Mouse (Mus musculus): ENCODE results near the gene Fbxo2. TPM values are rescaled to one million over a fixed set of nuclear protein-coding genes. Genes with fewer than 3 reads are reported as not detected.
"Not testable (repeated sequence)": the region's sequence is repeated elsewhere in the genome, so short reads cannot be mapped to it uniquely, and the experiment has no call there.

Gene Fbxo2
- 3.3 and 3.9 TPM in 2 replicates for total RNA-seq (2021)
- long read RNA-seq, experiment 1, transcript Fbxo2-201 (6 exons, 1,288 nt): major isoform, 6 of 6 reads
- long read RNA-seq, experiment 1, partial matches to known transcripts: 0 of 6 reads
- long read RNA-seq, experiment 1, other reads (novel, unspliced or antisense): 0 of 6 reads
- long read RNA-seq, experiment 2, partial matches to known transcripts: 0 of 5 reads
- long read RNA-seq, experiment 2, other reads (novel, unspliced or antisense): 1 of 5 reads

DNA sequence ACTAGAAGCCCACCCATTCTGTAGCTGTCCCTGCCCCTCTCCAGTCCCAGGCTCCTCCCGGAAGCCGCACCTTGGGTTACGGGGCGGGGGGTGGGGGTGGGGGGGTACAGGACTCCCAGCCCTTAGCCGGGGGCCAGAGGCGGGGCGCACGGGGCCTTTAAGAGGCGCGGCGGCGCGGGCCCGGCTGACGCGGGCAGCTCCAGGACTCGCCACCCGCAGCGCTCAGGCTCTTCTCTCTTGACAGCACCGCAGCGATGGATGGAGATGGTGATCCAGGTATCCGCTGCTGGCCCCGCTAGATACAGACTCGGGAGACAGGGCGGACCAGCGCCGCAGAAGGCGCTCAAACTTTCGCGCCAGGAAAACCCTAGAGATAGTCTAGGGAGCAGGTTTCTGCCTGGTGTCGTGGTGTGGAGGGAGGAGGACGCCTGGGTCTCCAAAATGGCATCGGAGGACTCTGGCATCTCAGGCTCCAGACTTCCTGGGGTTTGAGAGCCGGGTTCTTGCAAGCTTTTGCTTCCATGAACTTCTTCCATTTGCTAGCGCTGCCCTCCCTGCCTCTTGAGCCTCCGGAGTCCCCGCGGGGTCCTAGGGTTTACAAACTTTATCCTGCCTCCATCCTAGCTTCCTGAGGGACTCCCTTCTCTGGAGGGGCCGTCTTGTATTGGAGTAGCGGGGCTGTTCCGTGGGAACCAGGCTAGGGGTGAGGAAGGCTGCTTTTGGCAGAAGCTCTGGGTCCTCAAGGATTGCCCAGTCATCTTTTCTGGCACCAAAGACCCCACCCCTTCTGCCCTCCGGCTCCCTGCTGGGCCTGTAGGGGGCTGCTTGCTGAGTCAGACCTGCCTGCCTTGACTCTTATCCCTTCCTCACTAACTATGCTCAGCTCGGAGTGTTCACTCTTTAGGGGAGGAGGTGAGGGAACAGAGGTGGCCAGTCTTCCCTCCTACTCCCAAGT is at the start of gene Fbxo2, which contains the start of gene Fbxo44:
Gene Fbxo2, plus strand, starts transcription at position 186 of the 955 bp plus-strand sequence.
Gene Fbxo44, minus strand, starts transcription at position 47 of the 955 bp plus-strand sequence.
- DNase-seq: peak; percentile 57

DNA sequence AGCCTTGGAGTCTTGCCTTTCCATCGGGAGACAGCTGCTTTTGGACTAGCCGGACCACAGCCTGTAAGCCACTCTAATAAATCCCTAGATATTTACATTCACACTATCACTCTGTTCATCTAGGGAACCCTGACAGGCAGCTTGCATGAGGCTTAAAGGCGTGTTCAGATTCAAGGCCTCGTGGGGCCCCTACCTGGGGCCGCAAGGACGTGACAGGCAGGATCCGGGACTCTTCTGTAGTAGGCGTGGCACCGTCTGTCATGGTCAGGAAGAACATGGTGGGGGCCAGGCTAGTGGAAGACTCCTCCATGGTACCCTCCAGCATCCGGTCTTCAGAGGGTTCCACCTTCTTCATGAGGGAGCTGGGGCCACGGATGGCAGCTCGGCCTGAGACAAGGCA is 47.9 kb upstream of the Fbxo2 start:
- no peak for DNase-seq

DNA sequence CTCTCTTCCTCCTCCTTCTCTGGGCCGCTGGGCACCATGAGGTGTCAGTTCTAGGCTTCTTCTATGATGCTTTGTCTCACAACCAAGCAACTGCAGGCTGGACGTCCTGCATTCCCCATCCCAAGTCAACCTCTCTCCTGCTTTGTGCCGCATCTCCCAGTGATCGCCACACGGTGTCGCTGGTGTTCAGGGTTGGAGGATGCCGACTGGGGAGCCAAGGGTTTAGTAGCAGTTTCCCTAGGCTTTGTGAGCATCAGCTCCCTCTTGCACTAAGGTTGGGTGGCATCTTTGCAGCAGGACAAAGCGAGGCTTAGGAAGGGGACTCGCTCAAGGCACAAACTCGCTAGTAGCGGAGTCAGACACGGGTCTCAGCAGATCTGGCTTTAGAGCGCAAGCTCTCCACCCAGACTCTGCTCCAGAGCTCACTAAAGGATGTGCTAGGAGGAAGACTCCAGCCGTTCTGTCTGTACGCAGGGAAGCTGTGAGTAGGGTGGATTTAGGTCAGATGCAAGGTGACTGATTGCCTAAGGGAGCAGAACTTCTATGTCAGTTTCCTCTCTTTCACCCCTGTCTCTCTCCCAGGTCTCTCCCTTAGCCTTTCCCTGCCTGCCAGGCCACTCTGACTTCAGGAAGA is 45.5 kb upstream of the Fbxo2 start:
- DNase-seq: peak; percentile 92

DNA sequence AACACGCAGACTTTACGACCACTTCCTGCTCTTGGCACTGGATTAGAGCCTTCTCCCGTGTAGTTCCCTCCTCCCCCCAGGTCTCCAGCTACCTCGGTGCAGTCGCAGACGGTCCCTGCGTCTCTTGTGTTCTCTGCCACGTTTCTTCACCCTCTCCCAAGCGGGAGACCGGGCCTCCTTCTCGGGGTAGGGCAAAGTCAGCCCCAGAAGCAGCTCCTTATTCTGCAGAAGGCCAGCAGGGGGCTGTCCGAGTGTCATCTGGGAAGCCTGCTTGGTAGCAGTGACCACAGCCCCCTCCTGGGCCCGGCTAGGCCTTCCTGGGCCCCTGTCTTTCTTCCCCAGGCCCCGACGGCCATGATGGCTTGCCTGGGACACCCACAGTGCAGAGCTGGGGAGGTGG is 45.0 kb upstream of the Fbxo2 start:
- DNase-seq: peak; percentile 54

DNA sequence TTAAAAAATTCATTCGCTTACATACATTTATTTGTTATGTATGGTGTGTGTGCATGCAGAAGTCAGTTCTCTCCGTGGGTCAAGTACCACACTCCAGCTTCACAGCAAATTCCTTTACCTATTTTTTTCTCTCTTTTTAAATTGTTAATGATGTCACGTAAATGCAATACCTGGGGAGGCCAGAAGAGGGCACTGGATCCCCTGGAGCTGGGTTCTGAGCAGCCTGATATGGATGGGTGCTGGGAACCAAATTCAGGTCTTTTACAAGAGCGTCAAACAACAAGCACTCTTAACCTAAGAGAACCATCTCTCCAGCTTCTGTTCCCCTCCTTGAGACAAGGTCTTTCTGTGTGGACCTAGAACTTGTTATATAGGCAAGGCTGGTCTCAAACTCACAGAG is 43.8 kb upstream of the Fbxo2 start:
- no peak for DNase-seq

DNA sequence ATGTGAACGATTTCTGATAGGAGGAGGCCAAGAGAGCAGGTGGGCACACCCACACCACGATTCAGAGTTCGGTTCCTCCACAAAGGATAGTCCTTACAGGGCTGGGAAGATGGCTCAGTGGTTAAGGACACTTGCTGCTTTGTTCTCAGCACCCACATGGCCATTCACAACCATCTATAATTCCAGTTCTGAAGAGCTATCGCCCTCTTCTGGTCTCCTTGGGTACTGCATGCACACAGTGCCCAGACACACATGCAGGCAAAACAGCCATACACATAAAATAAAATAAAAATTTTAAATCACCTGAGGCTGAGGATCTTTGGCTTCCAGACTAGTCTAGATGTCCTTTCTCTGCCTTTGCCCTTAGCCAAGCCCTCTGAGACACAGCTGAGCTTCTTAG is 43.0 kb upstream of the Fbxo2 start:
- no peak for DNase-seq

DNA sequence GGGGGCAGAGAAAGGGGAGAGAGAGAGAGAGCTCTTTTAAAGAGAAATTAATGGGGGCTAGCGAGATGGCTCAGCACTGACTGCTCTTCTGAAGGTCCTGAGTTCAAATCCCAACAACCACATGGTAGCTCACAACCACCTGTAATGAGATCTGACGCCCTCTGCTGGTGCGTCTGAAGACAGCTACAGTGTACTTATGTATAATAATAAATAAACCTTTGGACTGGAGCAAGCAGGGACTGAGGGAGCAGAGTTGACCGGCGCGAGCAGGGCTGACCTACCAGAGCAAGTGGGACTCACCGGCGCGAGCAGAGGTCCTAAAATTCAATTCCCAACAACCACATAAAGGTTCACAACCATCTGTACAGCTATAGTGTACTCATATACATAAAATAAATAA is 40.8 kb upstream of the Fbxo2 start:
- not testable (repeated sequence) for DNase-seq

DNA sequence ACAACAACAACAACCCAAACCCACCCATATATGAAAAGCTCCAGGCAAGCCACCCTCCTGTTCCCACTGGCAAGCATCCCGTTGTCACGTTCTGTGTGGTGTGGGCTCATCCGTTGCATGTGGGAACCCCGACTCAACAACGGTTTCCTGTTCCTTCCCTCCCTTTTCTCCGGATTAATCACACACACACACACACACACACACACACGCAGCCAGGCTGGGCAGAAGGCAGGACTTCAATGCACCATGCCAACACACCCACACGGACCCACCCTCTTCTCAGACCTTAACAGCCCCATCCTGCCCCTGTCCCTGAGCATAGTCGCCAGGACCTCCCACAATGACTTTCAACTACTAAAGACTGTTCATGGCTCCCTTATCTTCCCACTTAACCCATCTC is 39.9 kb upstream of the Fbxo2 start:
- no peak for DNase-seq

DNA sequence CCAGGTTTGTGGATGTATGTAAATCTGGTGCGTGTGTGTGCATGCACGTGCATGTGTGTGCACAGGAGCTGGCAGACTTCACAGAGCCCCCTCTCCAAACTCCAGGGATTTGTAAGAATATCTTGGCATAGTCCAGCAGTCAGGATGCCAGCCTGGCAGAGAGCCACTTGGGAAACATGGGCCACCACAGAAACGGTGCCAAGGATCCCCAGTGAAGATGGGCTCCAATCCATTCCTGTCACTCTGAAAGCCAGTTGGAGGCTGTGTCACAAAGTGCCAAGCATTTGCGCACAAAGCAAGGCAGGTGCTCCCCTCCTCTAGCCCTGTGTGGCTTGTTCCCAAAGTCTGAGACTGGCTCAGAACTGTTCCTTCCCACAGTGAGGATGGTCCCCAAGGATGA is 39.1 kb upstream of the Fbxo2 start:
- no peak for DNase-seq

DNA sequence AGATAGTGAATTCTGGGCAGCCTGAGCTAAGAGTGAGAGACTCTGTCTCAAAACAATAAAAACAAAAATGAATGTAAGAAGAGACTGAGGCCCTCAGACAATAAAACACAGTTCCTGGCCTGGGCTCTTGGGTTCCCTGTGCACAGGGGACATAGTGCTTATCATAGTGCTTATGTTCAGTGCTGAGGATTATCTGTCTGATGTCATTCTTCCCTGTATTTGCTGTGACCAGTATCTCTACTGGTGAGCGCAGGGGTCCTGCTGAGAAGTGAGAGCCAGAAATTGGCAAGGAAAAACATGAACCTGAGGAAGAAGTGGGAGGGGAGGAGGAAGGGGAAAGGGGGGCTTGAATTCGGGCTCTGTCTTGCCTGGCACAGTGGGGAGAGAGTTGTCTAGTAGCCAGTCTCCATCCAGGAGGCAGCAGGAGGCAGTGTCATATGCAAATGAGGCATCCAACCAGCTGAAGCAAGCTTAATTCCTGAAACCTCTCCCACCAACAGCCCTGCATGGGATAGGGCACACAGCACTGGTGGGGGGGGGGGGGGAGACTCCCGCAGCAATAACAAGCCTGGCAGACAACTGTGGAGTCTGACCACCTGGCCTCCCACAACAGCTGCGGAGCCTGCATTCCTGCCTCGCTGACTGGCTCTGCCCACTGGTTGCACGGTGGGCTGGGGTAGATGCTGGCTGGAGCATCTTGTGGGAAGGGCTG is 38.3 kb upstream of the Fbxo2 start:
- DNase-seq: no peak

DNA sequence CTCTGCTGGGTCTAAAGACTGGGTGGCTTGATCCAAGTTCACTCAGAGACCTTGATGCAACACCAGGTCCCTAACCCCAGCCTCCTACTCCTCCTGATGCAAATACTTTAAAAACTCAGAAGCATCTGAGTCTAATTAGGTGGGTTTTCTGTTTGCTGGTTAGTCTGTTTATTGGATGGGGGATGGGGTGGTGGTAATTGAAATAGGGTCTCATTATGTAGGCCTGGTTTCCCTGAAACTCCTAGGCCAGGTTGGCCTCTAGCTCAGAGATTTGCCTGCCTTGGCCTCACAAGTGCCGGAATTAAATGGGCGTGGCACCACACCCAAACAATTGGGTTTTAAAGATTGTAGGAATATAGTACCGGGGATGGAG is 37.7 kb upstream of the Fbxo2 start:
- DNase-seq: no peak

DNA sequence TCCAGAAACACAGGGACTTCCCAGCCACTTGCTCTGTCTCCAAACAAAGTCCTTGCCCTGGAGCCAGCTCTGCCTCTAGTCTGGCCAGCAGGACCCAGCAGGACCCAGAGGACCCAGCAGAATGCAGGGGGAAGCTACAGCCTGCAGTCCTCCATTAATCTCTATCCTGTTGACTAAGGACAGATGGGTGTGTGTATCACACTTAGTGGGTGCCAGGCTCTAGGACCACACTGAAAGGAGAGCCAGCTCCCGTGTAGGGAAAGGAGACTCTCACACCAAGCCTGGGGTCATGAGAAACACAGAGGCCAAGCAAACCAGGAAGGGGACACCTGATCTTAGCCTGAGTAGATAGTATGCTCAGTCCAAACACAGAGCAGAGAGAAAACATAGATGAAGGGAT is 32.2 kb upstream of the Fbxo2 start:
- DNase-seq: no peak

DNA sequence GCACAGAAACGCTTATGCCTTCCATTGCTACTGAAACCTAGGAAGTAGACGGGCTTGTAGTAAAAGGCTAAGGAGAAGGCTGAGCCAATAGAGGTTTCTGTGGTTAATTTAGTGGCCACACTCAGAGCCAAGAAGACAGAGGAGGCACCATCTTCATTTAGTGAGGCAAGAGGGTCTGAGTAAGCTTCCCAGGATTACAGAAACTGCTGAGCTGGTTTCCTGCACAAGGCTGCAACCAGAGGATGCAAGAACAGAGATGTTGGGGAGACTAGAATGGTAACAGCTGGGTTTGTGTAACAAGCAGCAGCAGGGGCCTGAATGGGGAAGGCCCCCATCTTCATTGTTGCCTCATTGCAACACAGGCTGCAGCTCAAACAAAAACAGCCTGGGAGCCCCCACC is 31.7 kb upstream of the Fbxo2 start:
- DNase-seq: no peak

DNA sequence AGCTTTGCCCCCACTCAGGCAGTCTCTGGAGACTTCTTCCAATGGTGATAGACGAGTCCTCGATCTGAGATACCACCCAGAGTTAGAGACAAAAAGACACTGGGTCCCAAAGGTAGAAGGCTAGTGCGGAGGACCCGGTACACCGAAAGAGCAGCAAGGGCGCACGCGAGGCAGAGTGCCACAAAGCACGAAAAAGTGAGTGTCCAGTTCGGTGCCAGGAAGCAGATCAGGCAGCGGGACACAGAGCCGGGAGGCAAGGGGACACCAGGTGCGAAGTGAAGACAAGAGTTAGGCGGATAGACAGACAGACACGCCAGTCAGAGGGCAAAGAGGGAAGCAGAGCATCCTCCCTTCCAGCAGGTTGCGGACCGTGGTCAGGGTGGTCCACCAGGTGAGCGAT is 30.3 kb upstream of the Fbxo2 start, which contains the start of gene Mad2l2:
Gene Mad2l2, plus strand, starts transcription at position 252 of the 400 bp plus-strand sequence.
- DNase-seq: no peak

DNA sequence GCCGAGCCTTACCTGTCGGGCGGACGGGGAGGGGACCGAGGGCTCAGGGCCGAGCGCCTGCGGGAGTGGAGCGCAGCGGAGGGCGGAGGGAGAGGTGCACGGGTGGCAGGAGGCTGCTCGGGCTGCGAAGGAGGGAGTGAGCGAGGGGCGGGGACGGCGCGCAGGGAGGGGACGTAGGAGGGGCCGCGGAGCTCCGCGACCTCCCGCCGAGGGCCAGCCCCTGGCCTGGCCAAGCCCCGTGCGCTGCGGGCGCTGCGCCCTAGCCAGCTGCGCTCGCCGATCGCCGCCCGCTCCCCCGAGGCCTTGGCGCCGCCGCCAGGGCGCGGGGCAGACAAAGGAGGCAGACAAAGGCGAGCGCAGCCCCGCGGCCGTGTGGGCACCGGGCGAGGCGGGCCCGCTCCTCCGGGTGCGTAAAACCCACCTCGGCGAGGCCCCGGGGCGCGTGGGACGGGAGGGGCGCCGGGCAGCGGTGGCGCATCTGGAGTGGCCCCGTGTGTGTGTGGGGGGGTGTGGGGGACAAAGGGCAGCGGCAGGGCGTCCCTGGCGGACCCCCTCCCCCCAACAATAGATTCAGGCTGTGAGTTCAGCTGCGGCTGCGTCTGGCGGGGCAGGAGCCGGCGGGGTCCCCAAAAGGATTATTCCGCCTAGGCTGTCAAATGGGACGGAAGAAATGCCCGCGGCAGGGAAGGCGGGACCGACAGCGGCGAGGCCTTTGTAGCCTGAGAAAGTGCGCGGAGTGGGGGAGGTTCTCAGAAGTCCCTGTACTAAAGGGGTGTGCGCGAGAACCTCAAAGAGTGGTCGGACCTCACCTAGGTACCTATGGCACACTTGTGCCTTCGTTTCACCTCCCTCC is 29.6 kb upstream of the Fbxo2 start, which contains the start of gene Draxin:
Gene Draxin, minus strand, starts transcription at position 138 of the 853 bp plus-strand sequence.
- DNase-seq: peak; percentile 69

DNA sequence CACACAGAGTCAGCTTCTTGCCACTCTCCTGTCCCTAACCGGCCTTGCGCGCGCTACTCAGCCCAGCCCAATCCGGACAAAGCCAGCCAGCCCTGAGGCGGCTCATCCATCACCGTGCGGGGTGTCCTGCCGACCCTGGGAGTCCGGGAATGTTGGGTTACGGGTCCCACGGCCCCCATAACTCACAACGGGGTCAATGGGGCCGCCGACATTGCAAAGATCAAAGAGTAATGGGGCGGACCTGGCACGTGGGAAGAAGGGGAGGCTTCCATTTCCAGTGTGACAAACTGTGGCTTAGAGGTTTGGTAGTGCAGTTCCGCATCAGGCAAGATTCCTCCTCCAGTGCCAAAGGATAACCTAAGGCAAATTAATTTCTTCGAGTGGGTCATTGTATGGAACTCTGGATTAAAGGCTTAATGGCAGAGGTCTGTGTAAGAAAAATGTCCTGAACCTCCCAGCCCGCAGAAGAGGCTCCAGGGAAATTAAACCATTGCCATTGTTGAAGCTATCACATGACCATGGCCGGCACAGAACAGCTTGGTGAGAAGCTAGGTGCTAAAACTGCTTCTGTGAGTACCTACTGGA is 28.8 kb upstream of the Fbxo2 start:
- DNase-seq: peak; percentile 56

DNA sequence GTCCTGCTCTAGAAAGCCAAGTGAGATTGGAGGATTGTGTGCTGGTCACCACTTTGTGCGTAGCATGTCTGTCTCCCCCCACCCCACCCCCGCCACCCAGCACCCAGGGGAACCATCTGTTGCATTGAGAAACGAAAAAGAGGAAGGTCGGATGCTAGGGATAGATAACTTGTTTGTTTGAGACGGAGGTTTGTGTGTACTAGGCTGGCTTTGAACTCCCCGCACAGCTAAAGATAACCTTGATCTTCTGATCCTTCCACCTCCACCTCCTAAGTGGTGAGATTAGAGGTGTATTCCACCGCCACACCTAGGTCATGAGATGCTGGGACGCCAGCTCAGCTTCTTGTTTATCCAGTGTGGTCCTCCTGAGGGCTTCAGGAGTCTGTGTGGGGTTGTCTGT is 25.4 kb upstream of the Fbxo2 start:
- no peak for DNase-seq

DNA sequence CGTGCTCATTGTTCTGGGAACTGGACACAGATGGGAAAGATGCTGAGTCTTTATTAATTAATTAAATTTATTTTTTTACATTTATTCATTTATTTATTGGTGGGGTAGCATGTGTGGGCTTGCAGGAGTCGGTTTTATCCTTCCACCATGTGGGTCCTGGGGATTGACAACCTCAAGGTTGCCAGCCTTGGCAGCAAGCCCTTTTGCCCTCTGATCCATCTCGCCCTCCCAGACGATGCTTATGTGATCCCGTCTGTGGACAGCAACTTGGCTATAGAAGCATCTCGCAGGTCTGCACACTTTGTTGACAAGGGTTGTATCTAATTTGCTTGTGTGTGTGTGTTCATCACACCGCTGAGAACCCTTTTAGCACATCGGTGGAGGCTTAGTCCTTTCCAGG is 22.9 kb upstream of the Fbxo2 start:
- DNase-seq: no peak

DNA sequence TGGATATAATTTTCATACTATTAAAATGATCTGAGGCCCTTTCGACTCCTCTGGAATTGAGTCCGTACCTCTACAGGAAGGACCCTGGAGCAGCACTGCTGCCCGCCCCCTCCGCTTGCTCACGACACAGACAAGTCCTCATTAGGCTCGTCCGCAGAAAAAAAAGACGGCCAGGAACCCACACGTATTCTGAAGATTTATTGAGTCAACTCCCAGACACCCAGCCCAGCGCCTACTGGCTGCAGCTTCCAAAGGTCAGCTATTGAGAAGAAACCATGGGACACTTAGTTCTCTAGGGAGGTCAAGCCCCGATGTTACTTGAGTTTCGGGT is 20.7 kb upstream of the Fbxo2 start:
- DNase-seq: no peak

DNA sequence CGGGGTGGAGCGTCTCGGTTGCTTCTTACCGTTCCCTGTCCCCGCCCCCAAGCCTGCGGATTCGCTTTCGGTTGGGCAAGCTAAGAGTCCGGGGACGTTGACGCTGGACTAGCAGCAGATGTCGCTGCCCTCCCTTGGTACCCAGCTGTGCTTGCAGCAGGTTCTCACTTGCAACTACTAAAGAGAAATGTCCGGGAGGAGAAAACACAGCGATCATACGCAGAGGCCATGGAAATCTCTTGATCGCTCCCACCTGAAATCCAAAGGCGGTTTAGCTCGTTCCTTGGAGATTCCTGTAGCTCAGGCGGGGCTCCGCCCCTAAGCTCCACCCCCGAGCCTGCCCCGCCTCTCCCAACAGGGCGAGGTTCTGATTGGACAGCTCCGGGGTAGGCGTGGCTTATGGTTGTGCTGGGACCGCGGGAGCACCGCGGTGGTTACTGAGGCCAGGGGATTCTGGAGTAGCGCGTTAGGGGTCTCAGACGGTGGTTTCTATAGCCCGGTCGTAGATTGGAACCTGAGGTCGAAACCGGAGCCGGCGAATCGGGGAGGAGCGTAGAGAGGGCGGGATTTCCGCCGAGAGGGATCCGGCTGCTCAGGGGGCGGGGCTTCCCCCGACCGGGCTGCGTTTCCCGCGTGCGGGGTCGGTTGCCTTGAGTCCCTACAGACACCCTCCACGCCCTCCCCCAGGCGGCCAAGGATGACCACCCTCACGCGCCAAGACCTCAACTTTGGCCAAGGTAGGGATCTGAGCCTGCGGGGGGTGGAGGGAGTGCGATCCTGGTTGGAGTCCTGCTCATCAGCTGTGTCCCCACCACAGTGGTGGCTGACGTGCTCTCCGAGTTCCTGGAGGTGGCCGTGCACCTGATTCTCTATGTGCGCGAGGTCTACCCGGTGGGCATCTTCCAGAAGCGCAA is 20.1 kb upstream of the Fbxo2 start:
- DNase-seq: peak; percentile 95

All from adrenal gland, postnatal 14 days (tissue).